Mouse (Mus musculus) embryo, embryonic 10.5 days (tissue): ENCODE results near the gene Tgfb3.

Experiments used
- DNase-seq: peaks from one replicate; pipeline ENCODE4 v3.0.0-alpha.2; 2015; ENCODE audit warnings: low spot score

Gene Tgfb3

GRCm38 (mm10) chr12:86079202-86079667 is 394 bp upstream of the Tgfb3 start:
- peak; percentile 94 for DNase-seq

GRCm38 (mm10) chr12:86078176-86078552 is 677 bp downstream of the Tgfb3 start:
- peak; percentile 30 for DNase-seq

GRCm38 (mm10) chr12:86077736-86078135 is 1.1 kb downstream of the Tgfb3 start:
- DNase-seq = no peak

- DNase-seq = peak; percentile 61
Measured at GRCm38 (mm10) chr12:86077322-86077721, 1.5 kb downstream of the Tgfb3 start.

GRCm38 (mm10) chr12:86076321-86076901 is 2.4 kb downstream of the Tgfb3 start:
- DNase-seq = peak; percentile 25

GRCm38 (mm10) chr12:86075358-86075757 is 3.5 kb downstream of the Tgfb3 start:
- DNase-seq = no peak

GRCm38 (mm10) chr12:86074681-86075080 is 4.2 kb downstream of the Tgfb3 start:
- DNase-seq = peak; percentile 7

- DNase-seq = no peak
Measured at GRCm38 (mm10) chr12:86071432-86071831, 7.4 kb downstream of the Tgfb3 start.

GRCm38 (mm10) chr12:86064796-86065195 is 14.0 kb downstream of the Tgfb3 start:
- no peak for DNase-seq

GRCm38 (mm10) chr12:86059341-86059740 is 19.5 kb downstream of the Tgfb3 start:
- DNase-seq = no peak

- no peak for DNase-seq
Measured at GRCm38 (mm10) chr12:86057516-86057915, 21.3 kb downstream of the Tgfb3 start.

GRCm38 (mm10) chr12:86056976-86057375 is 21.9 kb downstream of the Tgfb3 start:
- no peak for DNase-seq

GRCm38 (mm10) chr12:86055306-86055705 is 23.5 kb downstream of the Tgfb3 start:
- DNase-seq = no peak

GRCm38 (mm10) chr12:86051477-86051876 is 27.4 kb downstream of the Tgfb3 start:
- no peak for DNase-seq

- no peak for DNase-seq
Measured at GRCm38 (mm10) chr12:86049813-86050212, 29.0 kb downstream of the Tgfb3 start.

- DNase-seq = no peak
Measured at GRCm38 (mm10) chr12:86047376-86047775, 31.5 kb downstream of the Tgfb3 start.

GRCm38 (mm10) chr12:86046776-86047175 is 32.1 kb downstream of the Tgfb3 start:
- DNase-seq = no peak

GRCm38 (mm10) chr12:86046141-86046540 is 32.7 kb downstream of the Tgfb3 start:
- DNase-seq = no peak

GRCm38 (mm10) chr12:86039751-86040150 is 39.1 kb downstream of the Tgfb3 start:
- no peak for DNase-seq

- DNase-seq = no peak
Measured at GRCm38 (mm10) chr12:86039078-86039477, 39.8 kb downstream of the Tgfb3 start.

GRCm38 (mm10) chr12:86037235-86037921 is 41.5 kb downstream of the Tgfb3 start:
- DNase-seq = peak; percentile 78

GRCm38 (mm10) chr12:86036368-86037166 is 42.3 kb downstream of the Tgfb3 start:
- no peak for DNase-seq

GRCm38 (mm10) chr12:86035586-86035985 is 43.3 kb downstream of the Tgfb3 start:
- no peak for DNase-seq
